Mouse (Mus musculus): ENCODE measurements around the gene Taar8a. TPM values are rescaled to one million over a fixed set of nuclear protein-coding genes. Genes with fewer than 3 reads are reported as not detected.
"Not testable (repeated sequence)": the region's sequence is repeated elsewhere in the genome, so short reads cannot be mapped to it uniquely, and the experiment has no call there.

The Taar8a gene
- polyA plus RNA-seq, 1 experiment from 2014 or later: not detected

GRCm38 (mm10) chr10:24080166-24080565 lies 3.9 kb downstream of the Taar8a start:
- ATAC-seq (ENCODE audit: insufficient number of reproducible peaks, insufficient read depth, low FRiP score, low read depth): no peak
- H3K27me3 ChIP-seq (ENCODE audit: control insufficient read depth, insufficient read depth, low read length): no peaks in the 10 kb centered on the region
- H3K27ac ChIP-seq (ENCODE audit: low read length): no peak overlapping the region
- WGBS: 31% methylated on average over 3 of the region's 3 CpGs
- no peak overlapping the region for H3K4me3 ChIP-seq (ENCODE audit: low read depth, low read length)
- no peaks in the 10 kb centered on the region for H3K9me3 ChIP-seq (ENCODE audit: control insufficient read depth, low read depth, low read length)
- no peaks in the 10 kb centered on the region for H3K36me3 ChIP-seq (ENCODE audit: control insufficient read depth, insufficient read depth, low read length)
- no peaks in the 10 kb centered on the region for H3K4me1 ChIP-seq (ENCODE audit: control insufficient read depth, insufficient read depth, low read length)
- no peak overlapping the region for H3K4me2 ChIP-seq (replicated peaks; ENCODE audit: low read depth, low read length)
- H3K9ac ChIP-seq (replicated peaks; ENCODE audit: low read depth, low read length): no peak overlapping the region

DNA sequence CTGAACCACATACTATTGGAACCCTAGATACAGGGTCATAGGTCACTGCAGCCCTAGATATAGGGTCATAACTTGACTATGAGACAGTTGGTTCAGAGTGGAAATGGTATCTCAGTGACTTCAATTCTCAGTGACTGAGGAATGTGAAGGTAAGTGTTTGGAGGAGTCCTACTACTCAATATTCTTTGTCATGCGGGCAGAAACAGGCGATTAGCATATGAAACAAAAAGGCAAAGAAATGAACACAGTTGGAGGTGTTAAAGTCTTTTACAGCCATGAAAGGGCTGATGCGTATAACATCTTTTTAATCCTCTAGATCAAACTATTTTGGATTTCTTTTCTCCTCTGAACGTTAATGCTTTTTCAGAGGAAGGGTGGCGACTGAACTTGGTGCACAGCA lies 9.6 kb downstream of the Taar8a start:
- H3K27me3 ChIP-seq (ENCODE audit: control insufficient read depth, insufficient read depth, low read length): no peaks in the 10 kb centered on the region
- no peaks in the 10 kb centered on the region for H3K4me1 ChIP-seq (ENCODE audit: control insufficient read depth, insufficient read depth, low read length)
- ATAC-seq (ENCODE audit: insufficient number of reproducible peaks, insufficient read depth, low FRiP score, low read depth): no peak
- H3K4me2 ChIP-seq (replicated peaks; ENCODE audit: low read depth, low read length): no peak overlapping the region
- H3K36me3 ChIP-seq (ENCODE audit: control insufficient read depth, insufficient read depth, low read length): no peaks in the 10 kb centered on the region
- no peak overlapping the region for H3K4me3 ChIP-seq (ENCODE audit: low read depth, low read length)
- no peak overlapping the region for H3K9ac ChIP-seq (replicated peaks; ENCODE audit: low read depth, low read length)
- H3K27ac ChIP-seq (ENCODE audit: low read length): no peak overlapping the region
- no peaks in the 10 kb centered on the region for H3K9me3 ChIP-seq (ENCODE audit: control insufficient read depth, low read depth, low read length)
- 70% methylated on average over 5 of the region's 5 CpGs for WGBS

DNA sequence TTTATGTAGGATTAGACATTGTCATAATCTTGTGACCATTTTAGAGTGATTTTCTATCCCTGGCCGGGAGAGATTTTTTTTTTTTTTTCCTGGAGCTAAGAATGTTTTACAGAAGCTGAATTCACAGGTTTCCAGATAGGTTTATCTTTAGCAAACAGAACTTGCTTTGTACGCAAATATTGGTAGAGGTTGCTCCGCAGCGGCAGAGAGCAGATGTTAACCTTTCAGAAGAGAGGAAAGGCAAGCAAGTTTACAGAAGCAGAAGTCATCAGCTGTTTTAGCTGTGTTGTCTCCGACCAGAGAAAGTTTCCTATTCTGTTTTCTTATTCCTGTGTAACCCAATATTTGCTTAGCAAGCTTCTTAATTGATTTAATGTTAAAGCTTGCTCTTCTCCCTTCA lies 10.3 kb downstream of the Taar8a start:
- 0 out of 2 replicates have a peak, but pooled peaks have one; percentile 56 for ATAC-seq (ENCODE audit: insufficient number of reproducible peaks, insufficient read depth, low FRiP score, low read depth)
- Histone ChIP-seq H3K4me2 (replicated peaks; ENCODE audit: low read depth, low read length) (no peak overlapping the region), H3K27me3 (ENCODE audit: control insufficient read depth, insufficient read depth, low read length) (no peaks in the 10 kb centered on the region), H3K36me3 (ENCODE audit: control insufficient read depth, insufficient read depth, low read length) (no peaks in the 10 kb centered on the region), H3K9ac (replicated peaks; ENCODE audit: low read depth, low read length) (no peak overlapping the region), H3K9me3 (ENCODE audit: control insufficient read depth, low read depth, low read length) (no peaks in the 10 kb centered on the region), H3K27ac (ENCODE audit: low read length) (no peak overlapping the region), H3K4me1 (ENCODE audit: control insufficient read depth, insufficient read depth, low read length) (no peaks in the 10 kb centered on the region), H3K4me3 (ENCODE audit: low read depth, low read length) (no peak overlapping the region)
- WGBS: 53% methylated on average over 5 of the region's 5 CpGs

DNA sequence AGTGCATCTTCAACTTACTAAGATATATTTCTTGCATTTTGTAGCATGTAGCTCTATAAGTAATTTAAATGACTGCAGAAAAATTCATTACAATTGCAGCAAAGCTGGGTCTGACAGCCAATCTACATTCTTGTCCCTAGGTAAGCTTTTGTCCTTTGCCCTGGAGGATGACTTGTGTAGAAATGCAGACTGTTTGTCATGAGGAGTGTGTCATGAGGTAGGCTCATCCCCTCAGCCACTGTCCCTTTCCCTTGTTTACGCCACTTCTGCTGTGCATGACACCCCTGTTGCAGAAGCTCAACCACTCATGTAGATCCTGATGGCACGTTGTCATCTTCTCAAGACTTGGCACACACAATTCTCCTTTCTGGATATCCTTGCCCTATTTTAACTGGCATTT lies 10.9 kb downstream of the Taar8a start:
- WGBS: 93% methylated on average over 2 of the region's 2 CpGs
- H3K9me3 ChIP-seq (ENCODE audit: control insufficient read depth, low read depth, low read length): no peaks in the 10 kb centered on the region
- no peaks in the 10 kb centered on the region for H3K27me3 ChIP-seq (ENCODE audit: control insufficient read depth, insufficient read depth, low read length)
- H3K4me1 ChIP-seq (ENCODE audit: control insufficient read depth, insufficient read depth, low read length): no peaks in the 10 kb centered on the region
- H3K4me3 ChIP-seq (ENCODE audit: low read depth, low read length): no peak overlapping the region
- H3K9ac ChIP-seq (replicated peaks; ENCODE audit: low read depth, low read length): no peak overlapping the region
- no peak overlapping the region; the same call in 1 of the 2 replicates for H3K27ac ChIP-seq (ENCODE audit: low read length)
- ATAC-seq (ENCODE audit: insufficient number of reproducible peaks, insufficient read depth, low FRiP score, low read depth): no peak
- no peak overlapping the region for H3K4me2 ChIP-seq (replicated peaks; ENCODE audit: low read depth, low read length)
- H3K36me3 ChIP-seq (ENCODE audit: control insufficient read depth, insufficient read depth, low read length): no peaks in the 10 kb centered on the region

GRCm38 (mm10) chr10:24092194-24092593 lies 15.9 kb downstream of the Taar8a start, which contains the start of gene Taar8b:
Gene Taar8b (minus strand): TSS chr10:24092294.
- WGBS: 73% methylated on average over 2 of the region's 2 CpGs
- no peak within 1 kb of the TSS for H3K27ac ChIP-seq (ENCODE audit: low read length)
- H3K4me2 ChIP-seq (replicated peaks; ENCODE audit: low read depth, low read length): no peak within 1 kb of the TSS
- H3K36me3 ChIP-seq (ENCODE audit: control insufficient read depth, insufficient read depth, low read length): no peaks in the 10 kb centered on the region
- H3K9me3 ChIP-seq (ENCODE audit: control insufficient read depth, low read depth, low read length): no peaks in the 10 kb centered on the region
- no peaks in the 10 kb centered on the region for H3K27me3 ChIP-seq (ENCODE audit: control insufficient read depth, insufficient read depth, low read length)
- no peak for ATAC-seq (ENCODE audit: insufficient number of reproducible peaks, insufficient read depth, low FRiP score, low read depth)
- no peaks in the 10 kb centered on the region for H3K4me1 ChIP-seq (ENCODE audit: control insufficient read depth, insufficient read depth, low read length)
- no peak within 1 kb of the TSS for H3K4me3 ChIP-seq (ENCODE audit: low read depth, low read length)
- H3K9ac ChIP-seq (replicated peaks; ENCODE audit: low read depth, low read length): no peak within 1 kb of the TSS

DNA sequence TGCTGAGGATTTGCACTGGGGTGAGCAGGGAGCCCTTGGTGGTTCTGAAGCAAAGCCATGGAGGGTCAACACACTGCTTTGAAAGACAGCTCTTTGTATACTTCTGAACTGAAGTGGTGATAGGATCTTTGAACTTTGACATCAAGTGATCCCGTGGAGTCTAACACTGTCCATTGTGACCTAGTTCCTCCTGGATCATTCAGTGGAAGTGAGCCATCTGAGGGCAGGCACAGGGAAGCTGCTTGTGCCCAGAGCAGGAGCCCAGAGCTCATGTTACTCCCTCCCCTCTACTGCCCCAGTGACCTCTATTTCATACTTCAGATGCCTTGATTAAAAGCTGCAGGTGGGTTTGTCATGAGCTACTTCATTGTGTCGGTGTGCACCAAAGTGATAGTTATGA lies 20.7 kb downstream of the Taar8a start:
- not testable (repeated sequence) for H3K27ac ChIP-seq (ENCODE audit: low read length); H3K27me3 ChIP-seq (ENCODE audit: control insufficient read depth, insufficient read depth, low read length); ATAC-seq (ENCODE audit: insufficient number of reproducible peaks, insufficient read depth, low FRiP score, low read depth); H3K4me2 ChIP-seq (replicated peaks; ENCODE audit: low read depth, low read length); H3K9me3 ChIP-seq (ENCODE audit: control insufficient read depth, low read depth, low read length); H3K4me3 ChIP-seq (ENCODE audit: low read depth, low read length); H3K36me3 ChIP-seq (ENCODE audit: control insufficient read depth, insufficient read depth, low read length); H3K9ac ChIP-seq (replicated peaks; ENCODE audit: low read depth, low read length); H3K4me1 ChIP-seq (ENCODE audit: control insufficient read depth, insufficient read depth, low read length)
- WGBS: 29% methylated on average over 2 of the region's 2 CpGs

- not testable (repeated sequence) for ATAC-seq (ENCODE audit: insufficient number of reproducible peaks, insufficient read depth, low FRiP score, low read depth); H3K9ac ChIP-seq (replicated peaks; ENCODE audit: low read depth, low read length); H3K4me1 ChIP-seq (ENCODE audit: control insufficient read depth, insufficient read depth, low read length); H3K4me2 ChIP-seq (replicated peaks; ENCODE audit: low read depth, low read length); H3K27ac ChIP-seq (ENCODE audit: low read length); H3K4me3 ChIP-seq (ENCODE audit: low read depth, low read length); H3K36me3 ChIP-seq (ENCODE audit: control insufficient read depth, insufficient read depth, low read length); H3K27me3 ChIP-seq (ENCODE audit: control insufficient read depth, insufficient read depth, low read length); H3K9me3 ChIP-seq (ENCODE audit: control insufficient read depth, low read depth, low read length)
- WGBS: 85% methylated on average over 1 of the region's 3 CpGs
Observed at GRCm38 (mm10) chr10:24101812-24102211, 25.5 kb downstream of the Taar8a start, which contains the start of gene Taar8c. Gene Taar8c (minus strand): TSS chr10:24101912.

DNA sequence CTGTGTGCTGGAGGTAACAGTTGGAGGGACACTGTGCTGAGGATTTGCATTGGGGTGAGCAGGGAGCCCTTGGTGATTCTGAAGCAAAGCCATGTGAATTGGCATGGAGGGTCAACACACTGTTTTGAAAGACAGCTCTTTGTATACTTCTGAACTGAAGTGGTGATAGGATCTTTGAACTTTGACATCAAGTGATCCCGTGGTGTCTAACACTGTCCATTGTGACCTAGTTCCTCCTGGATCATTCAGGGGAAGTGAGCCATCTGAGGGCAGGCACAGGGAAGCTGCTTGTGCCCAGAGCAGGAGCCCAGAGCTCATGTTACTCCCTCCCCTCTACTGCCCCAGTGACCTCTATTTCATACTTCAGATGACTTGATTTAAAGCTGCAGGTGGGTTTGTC lies 27.0 kb downstream of the Taar8a start:
- H3K9me3 ChIP-seq (ENCODE audit: control insufficient read depth, low read depth, low read length); H3K27me3 ChIP-seq (ENCODE audit: control insufficient read depth, insufficient read depth, low read length); H3K4me3 ChIP-seq (ENCODE audit: low read depth, low read length); H3K9ac ChIP-seq (replicated peaks; ENCODE audit: low read depth, low read length); H3K36me3 ChIP-seq (ENCODE audit: control insufficient read depth, insufficient read depth, low read length); H3K4me1 ChIP-seq (ENCODE audit: control insufficient read depth, insufficient read depth, low read length); H3K27ac ChIP-seq (ENCODE audit: low read length); ATAC-seq (ENCODE audit: insufficient number of reproducible peaks, insufficient read depth, low FRiP score, low read depth); H3K4me2 ChIP-seq (replicated peaks; ENCODE audit: low read depth, low read length): not testable (repeated sequence)
- 20% methylated on average over 1 of the region's 1 CpGs for WGBS

- Histone ChIP-seq H3K9ac (replicated peaks; ENCODE audit: low read depth, low read length) (no peak overlapping the region), H3K4me1 (ENCODE audit: control insufficient read depth, insufficient read depth, low read length) (no peaks in the 10 kb centered on the region), H3K27me3 (ENCODE audit: control insufficient read depth, insufficient read depth, low read length) (no peaks in the 10 kb centered on the region), H3K27ac (ENCODE audit: low read length) (no peak overlapping the region), H3K4me2 (replicated peaks; ENCODE audit: low read depth, low read length) (no peak overlapping the region), H3K9me3 (ENCODE audit: control insufficient read depth, low read depth, low read length) (no peaks in the 10 kb centered on the region), H3K36me3 (ENCODE audit: control insufficient read depth, insufficient read depth, low read length) (no peaks in the 10 kb centered on the region), H3K4me3 (ENCODE audit: low read depth, low read length) (no peak overlapping the region)
- ATAC-seq (ENCODE audit: insufficient number of reproducible peaks, insufficient read depth, low FRiP score, low read depth): no peak
- 69% methylated on average over 5 of the region's 5 CpGs for WGBS
Observed at GRCm38 (mm10) chr10:24107747-24108146, 31.4 kb downstream of the Taar8a start.

Data from stomach, embryonic 14.5 days (tissue).